Mouse (Mus musculus) heart, postnatal 36 days (tissue): Measurements from ENCODE around the gene Malsu1. TPM values are rescaled to one million over a fixed set of nuclear protein-coding genes. Genes with fewer than 3 reads are reported as not detected.

ENCODE experiments used
- DNase-seq, 2 experiments: peaks; one replicate each; pipeline ENCODE4 v3.0.0; 2021 to 2022
- intact Hi-C: fragments of 180-260 bp; cut with DNase I; formaldehyde crosslinking; loops from one replicate; pipeline ENCODE4 v1.15.1; 2025
- total RNA-seq, 2 experiments: library from RNA; stranded (reverse); gene quantifications; 2 replicates each; pipeline ENCODE4 v1.2.3; 2021

Gene Malsu1
- total RNA-seq, 2 experiments from 2014 or later: 40.9 to 42.7 TPM

DNA sequence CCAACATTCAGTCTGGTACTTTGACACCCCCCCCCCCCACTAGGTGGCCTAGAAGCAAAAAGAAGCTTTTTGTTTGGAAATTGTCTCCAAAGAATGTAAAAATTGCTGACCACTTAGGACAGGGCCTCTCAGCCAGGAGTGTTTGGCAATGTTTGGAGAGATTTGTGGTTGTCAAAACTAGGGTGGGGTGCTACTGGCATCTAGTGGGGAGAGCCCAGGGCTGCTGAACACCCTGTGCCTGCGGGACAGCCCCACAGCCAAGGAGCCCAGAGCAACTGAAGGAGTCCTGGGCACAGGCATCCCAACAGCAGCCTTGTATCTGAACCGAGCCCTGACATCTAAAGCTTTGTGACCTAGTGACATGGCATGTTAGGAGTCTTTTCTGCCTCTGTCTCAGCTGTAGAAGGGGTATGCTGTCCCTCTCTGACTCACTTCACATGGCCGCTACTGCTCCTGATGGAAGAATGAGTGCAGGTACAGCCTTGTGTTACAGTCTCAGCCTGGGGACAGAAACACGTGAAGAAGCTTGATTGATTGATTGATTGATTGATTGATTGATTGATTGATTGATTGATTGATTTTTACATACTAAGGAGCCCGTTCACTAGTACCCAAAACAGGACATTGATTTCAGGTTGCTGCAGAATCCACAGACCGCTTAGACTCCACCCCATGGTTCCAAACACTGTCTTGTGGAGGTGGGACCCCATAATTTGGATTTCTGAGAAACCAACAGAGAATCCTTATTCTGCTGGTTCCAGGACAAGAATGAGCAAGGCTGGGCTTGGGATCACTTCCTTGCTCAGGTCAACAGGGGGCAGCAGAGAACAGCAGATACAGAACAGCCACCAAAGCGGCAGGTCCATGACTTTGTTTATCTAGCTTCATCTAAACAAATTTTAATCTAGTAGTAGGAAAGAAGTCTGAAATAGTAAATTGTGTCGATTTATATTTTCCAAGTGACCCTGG lies 16.3 kb upstream of the Malsu1 start:
- intact Hi-C loops: loop anchor here (1.0 to 5.0 kb wide), 4 partner anchors 85 to 340 kb away; partner anchors contain the start of gene Stk31
- peak; percentile 76 to 80 for DNase-seq

- no peak for DNase-seq
- intact Hi-C loops: no loop called here
These were observed 5.2 kb upstream of the Malsu1 start for GRCm38 (mm10) chr6:49068361-49068760.

DNA sequence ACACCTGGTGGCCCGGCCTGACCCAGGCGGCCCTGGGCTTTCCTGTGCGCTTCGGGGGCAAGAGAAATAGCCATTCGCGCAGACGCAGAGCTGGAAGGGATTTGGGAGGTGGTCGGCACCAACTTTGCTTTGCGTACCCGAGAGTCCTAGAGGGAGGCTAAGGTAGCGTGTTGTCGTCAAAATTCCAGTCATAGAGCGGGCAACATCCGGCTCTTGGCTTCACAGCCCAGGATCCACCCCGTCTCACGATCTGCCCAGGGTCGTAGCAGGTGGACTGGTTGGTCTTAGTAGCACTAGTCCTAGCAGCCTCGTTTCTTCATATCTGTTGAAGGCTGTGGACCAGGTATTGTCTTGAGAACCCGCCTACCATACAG lies 509 bp downstream of the Malsu1 start:
- intact Hi-C loops: loop anchor here (2.0 kb wide), 1 partner anchor 23 kb away; no protein-coding TSS in a partner anchor
- no peak for DNase-seq

DNA sequence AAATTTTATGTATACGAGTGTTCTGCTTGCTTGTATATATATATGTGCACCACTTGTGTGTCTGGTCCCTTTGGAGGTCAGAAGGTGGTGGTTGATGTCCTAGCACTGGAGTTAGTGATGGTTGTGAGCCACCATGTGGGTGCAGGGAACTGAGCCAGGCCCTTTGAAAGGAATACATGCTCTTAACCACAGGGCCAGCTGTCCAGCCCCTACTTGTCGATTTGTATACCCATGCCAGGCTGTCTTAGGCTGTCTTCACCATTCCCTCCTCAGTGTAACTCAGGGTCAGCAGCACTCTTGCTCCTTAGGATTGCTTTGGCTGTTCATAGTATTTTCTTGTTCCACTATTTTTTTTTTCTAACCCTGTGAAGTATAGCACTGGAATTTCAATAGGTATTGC lies 4.3 kb downstream of the Malsu1 start:
- intact Hi-C loops: no loop called here
- no peak for DNase-seq

DNA sequence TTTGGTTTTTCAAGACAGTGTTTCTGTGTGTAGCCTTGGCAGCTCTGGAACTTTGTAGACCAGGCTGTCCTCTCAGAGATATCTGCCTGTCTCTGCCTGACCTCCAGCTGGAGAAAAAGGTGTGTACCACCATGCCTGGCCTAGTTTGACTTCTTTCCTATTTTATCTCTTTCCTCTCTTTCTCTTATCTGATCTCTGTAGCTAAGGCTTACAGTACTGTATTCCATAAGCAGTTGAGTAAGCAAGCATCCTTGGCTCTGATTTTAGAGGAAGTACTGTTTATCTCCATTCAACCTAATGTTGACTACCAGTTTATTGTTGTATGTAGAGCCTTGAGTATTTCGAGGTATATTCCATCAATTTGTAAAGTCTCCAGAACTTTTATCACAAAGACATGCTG lies 5.7 kb downstream of the Malsu1 start:
- intact Hi-C loops: no loop called here
- DNase-seq: no peak

DNA sequence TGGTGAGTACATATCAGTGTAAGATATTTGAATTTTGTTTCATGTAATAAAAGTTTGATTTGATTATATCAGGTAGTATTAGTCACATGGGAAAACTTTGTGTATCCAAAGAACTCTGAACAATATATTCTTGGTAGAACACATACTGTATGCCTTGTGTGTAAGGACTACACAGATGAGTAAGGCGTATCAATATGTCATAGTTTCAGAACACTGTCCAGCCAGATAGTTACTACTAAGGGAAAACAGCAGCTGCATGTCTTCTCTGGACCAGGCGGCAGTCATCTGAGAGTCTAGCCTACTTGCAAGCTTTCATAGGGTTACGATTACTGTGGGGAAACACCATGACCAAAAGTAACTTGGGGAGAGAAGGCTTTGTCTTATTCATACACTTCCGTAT lies 9.4 kb downstream of the Malsu1 start:
- intact Hi-C loops: no loop called here
- no peak for DNase-seq

DNA sequence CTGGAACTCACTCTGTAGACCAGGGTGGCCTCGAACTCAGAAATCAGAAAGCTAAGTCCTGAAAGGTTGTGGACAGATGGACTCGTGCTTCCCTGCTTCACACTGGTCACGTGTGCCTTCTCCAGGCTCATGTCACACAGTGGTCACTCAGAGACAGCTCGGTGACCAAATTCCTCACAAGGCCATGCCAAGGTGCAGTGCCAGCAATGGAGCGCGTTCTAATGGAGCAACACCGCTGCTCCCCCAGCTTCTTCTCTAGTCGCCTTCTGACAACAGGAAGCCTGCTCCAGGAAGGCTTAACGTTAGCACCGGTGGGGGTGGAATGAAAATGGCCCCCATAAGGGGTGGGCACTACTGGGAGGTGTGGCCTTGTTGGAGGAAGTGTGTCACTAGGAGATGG lies 21.4 kb downstream of the Malsu1 start:
- intact Hi-C loops: no loop called here
- DNase-seq: no peak

DNA sequence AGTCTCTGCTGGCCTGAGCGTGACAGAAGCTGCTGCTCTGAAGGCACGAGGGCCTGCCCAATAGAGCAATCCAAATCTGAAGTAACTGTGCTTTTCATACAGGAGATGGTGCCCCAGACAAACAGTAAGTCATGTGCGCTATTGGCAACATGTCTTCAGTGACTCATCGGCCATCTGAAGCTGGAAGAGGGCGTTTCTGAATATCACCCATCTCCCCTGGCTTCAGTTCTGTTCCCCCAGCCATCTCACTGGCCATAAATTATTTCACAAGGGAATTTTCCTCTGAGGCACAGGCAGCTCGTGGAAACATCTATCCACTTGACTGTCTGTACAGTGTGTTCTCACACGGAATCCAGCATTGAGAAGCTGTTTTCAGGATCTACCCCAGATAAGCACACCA lies 22.8 kb downstream of the Malsu1 start:
- intact Hi-C loops: loop anchor here (2.0 kb wide), 1 partner anchor 22 kb away; no protein-coding TSS in a partner anchor
- DNase-seq: peak; percentile 54 to 60

DNA sequence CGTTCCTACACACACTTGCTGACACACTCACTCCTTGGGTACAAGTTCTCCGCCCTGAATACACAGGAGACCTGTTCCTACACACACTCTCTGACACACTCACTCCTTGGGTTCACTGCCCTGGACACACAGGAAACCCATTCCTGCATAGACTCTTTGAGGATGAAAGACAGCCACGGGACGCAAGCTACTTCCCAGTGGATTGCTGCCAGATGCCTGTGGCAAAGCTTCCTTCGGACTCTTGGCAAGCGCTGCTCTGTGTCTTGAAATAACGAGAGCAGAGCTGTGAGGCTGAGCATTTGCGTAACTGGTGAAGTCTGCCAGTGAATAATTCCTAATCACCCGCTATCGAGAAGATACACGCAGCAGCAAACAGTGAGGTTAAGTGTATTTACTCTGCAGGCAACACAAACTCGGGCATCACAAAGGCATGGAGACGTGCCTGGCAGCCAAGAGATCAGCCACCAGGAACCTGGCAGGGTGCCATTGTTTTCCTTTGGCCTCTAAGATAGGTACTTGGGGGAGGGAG lies 23.4 kb downstream of the Malsu1 start:
- intact Hi-C loops: loop anchor here (2.0 kb wide), 1 partner anchor 22 kb away; no protein-coding TSS in a partner anchor
- peak; percentile 76 to 84 for DNase-seq

GRCm38 (mm10) chr6:49097596-49098110 lies 24.1 kb downstream of the Malsu1 start:
- intact Hi-C loops: loop anchor here (2.0 kb wide), 1 partner anchor 23 kb away; no protein-coding TSS in a partner anchor
- DNase-seq: peak in 1 of 2 experiments; percentile 31

DNA sequence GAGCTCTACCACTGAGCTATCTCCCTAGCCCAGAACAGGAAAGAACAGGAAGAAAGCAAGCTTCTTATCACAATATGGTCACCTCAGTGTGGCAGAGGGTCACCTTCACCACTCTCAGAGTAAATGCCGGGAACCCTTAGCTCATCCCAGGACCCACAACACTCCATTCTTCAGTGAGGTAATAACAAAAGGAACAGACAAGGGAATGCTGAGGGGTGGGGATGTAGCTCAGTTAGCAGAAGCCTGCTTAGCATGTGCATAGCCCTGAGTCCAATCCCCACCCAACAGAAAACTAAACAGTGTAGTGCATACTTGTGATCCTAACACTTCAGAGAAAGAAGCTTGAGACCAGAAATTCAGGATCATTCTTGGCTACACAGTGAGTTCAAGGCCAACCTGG lies 25.5 kb downstream of the Malsu1 start:
- DNase-seq: no peak
- intact Hi-C loops: no loop called here

- intact Hi-C loops: no loop called here
- DNase-seq: no peak
These were observed 33.3 kb downstream of the Malsu1 start for GRCm38 (mm10) chr6:49106746-49107500.

DNA sequence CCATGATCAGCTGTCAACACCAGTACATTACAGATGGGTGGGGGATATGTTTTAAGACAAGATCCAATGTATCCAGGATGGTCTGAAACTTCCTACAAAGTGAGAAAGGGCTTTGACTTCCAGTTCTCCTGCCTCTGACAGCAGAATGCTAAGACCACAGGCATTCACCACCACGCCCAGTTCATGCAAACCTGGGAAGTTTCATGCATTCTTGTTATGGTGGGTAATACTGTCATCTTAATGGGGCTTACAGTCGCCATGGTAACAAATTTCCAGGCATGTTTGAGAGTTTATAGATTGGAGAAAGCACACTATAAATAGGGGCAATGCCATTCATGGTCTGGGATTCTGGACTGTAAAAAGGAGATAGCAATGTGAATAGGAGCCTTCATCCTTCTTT lies 35.6 kb downstream of the Malsu1 start:
- DNase-seq: no peak
- intact Hi-C loops: no loop called here

- intact Hi-C loops: no loop called here
- DNase-seq: no peak
These were observed 40.3 kb downstream of the Malsu1 start for GRCm38 (mm10) chr6:49113895-49114294.

GRCm38 (mm10) chr6:49114457-49114856 lies 40.9 kb downstream of the Malsu1 start:
- no peak for DNase-seq
- intact Hi-C loops: no loop called here

DNA sequence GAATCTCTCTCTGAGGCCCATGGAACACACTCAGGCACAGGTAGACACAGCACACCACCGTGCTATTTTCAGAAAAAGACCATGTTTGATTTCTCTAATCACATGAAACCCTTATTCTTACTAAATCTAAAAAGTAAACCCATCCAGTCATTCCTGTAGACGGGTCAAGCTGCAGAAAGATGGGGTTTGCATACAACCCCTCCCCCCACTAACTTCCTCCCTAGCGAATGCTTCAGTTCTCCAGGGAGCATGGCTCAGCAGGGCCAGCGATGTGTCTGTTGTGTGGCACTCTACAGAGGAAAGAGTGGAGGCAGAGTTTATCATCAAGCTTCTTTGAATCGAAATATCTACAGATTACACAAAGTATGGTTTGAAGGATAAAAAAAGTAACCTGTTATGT lies 42.0 kb downstream of the Malsu1 start:
- intact Hi-C loops: no loop called here
- DNase-seq: no peak

- no peak for DNase-seq
- intact Hi-C loops: no loop called here
These were observed 42.6 kb downstream of the Malsu1 start for GRCm38 (mm10) chr6:49116241-49116640.

GRCm38 (mm10) chr6:49118446-49118845 lies 44.9 kb downstream of the Malsu1 start:
- DNase-seq: no peak
- intact Hi-C loops: no loop called here

- intact Hi-C loops: no loop called here
- DNase-seq: no peak
These were observed 46.0 kb downstream of the Malsu1 start for GRCm38 (mm10) chr6:49119462-49120135.

DNA sequence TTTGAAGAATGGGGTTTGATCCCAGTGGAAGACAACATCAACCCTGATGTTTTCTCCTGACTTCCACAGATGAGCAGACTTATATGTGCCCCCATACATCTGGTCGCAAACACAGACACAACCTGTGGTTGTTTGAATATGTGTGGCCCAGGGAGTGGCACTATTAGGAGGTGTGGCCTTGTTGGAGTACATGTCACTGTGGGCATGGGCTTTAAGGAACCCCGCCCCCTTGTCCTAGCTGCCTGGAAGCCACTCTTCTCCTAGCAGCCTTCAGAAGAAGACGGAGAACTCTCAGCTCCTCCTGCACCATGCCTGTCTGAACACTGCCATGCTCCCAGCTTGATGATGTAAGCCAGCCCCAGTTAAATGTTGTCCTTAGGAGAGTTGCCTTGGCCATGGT lies 46.8 kb downstream of the Malsu1 start:
- DNase-seq: no peak
- intact Hi-C loops: no loop called here
